Mouse (Mus musculus): Measurements from ENCODE around the gene Phb.

DNA sequence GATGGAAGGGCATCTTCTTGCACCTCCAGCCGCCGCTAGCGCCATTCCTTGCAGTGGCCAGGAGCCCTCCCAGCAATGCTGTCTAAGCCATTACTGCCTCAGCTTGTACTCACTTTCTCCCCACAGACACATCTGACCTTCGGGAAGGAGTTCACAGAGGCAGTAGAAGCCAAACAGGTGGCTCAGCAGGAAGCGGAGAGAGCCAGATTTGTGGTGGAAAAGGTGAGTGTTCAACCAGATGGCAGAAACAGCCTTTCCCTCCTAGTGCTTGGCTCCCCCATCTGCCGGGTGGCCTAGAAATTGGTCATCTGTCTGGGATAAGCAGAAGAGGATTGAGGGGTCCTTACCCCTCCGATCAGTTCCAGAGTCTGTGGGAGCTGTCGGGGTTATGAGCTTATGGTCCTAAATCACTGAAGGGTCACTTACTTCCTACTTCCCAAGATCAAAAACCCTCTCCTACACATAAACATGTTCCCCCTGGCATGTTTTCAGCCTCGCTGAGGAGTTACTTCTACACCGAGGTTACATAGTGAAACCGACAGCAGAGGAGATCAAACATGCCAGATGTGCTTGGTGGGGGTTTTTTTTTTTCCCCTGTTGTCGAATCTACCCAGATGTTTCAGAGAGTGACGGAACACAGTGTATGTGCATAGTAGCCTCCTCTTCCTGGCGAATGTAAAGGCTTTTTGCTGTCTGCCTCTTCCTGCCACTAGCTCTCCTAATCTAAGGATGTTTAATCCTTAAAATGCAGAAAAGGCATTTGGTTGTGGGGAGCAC, 11.4 kb downstream of the Phb start:
- no peak for TF ChIP-seq CTCF (IDR thresholded peaks at IDR 0.05; ENCODE audit: low read depth)
- TF ChIP-seq EP300 (IDR thresholded peaks at IDR 0.05; ENCODE audit: low read depth), result no peak
